Mouse (Mus musculus): ENCODE data around the gene Gm21887. TPM values are rescaled to one million over a fixed set of nuclear protein-coding genes. Genes with fewer than 3 reads are reported as not detected.
"Not testable (repeated sequence)": the region's sequence is repeated elsewhere in the genome, so short reads cannot be mapped to it uniquely, and the experiment has no call there.

Gene Gm21887
- polyA plus RNA-seq, 1 experiment from 2014 or later, result 256 TPM

DNA sequence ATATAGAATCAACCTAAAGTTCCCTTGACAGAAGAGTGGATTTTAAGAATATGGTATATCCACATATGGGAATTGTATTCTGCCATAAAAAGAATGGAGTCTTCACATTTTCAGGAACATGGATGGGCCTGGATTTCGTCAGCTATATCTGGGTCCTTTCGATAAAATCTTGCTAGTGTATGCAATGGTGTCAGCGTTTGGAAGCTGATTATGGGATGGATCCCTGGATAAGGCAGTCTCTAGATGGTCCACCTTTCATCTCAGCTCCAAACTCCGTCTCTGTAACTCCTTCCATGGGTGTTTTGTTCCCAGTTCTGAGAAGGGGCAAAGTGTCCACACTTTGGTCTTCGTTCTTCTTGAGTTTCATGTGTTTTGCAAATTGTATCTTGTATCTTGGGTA, 33.1 kb upstream of the Gm21887 start:
- H3K4me2 ChIP-seq; H3K4me3 ChIP-seq; H3K27me3 ChIP-seq; H3K27ac ChIP-seq; H3K9ac ChIP-seq; ATAC-seq (ENCODE audit: insufficient number of reproducible peaks, insufficient read depth, low FRiP score, low TSS enrichment, low read depth); H3K4me1 ChIP-seq: not testable (repeated sequence)
- WGBS, result 66% methylated on average over 5 of the region's 5 CpGs
- H3K9me3 ChIP-seq, result peaks cover 41% of the 10 kb centered on the region
- H3K36me3 ChIP-seq, result peaks cover 28% of the 10 kb centered on the region

DNA sequence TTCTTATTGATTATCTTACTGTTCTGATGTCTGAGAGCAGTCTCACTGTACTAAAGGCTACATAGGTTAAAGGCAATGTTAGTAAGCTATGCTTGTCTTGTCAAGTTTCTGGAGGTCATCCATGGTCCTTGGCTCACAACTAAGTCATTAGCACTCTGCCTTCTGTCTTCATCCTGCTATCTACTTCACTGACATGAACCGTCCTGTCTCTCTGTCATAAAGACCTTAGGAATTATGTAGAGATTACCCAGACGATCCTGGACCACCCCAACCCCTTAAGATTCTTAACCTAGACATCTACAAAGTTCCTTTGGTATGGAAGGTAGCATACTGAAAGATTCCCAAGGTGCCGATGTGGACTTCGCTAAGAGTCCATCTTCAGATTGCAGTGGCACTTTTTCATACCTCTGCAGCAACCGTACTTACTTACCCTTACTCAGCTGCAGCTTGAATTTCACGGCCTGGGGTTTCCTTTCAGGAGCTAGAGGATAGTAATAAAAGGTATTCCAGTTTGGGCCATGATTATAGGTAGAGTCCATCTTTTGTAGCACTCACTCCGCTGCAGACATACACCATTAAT, 31.5 kb upstream of the Gm21887 start:
- WGBS, result 87% methylated on average over 7 of the region's 7 CpGs
- peaks cover 44% of the 10 kb centered on the region for H3K36me3 ChIP-seq
- ATAC-seq (ENCODE audit: insufficient number of reproducible peaks, insufficient read depth, low FRiP score, low TSS enrichment, low read depth), result not testable (repeated sequence)

DNA sequence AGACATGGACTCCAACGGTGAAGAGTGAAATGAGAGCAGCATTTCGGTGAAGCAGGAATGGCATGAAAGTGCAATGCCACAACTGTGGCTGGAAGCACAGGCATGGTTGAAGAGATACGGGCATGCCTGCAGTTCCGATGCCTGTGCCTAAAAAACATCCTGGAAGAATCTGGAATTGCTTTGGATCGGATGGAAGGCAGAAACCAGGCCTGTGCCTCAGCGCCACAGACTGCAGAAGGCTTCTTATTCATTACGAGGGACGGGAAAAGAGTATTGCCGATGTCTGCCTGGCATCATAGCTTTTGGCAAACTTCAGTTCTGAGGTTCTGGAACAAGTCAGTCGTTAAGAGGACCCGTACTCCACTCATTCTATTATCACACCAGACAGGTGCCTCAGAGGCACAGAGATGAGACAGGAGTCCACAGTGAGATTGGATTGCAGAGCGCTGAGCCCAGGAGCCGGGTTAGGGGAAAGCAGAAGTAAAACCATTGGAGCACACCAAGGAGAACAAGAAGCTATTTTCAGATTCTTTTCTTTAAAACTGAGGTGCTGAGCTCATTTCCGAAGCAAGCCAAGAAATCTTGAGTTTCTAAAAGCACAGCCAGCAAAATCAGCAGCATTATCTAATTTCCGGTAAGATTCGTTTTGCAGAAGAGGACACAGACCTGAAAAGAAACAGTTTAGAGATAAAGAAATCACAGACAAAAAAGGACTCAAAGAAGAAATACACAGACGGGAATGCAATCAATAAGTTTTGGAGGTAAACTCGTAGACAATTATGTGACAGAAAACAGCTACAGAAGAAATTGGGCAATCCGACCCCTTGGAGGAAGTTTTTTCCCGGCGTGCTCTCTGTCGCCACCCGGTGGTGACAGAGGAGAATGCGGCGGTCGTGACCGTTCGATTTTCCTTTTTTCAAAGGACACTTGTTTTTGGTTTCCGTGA, 30.8 kb upstream of the Gm21887 start:
- Histone ChIP-seq H3K9ac (peak overlapping the region; percentile 0; the same call in 1 of the 2 replicates), H3K27ac (peak overlapping the region; percentile 1; the same call in 1 of the 2 replicates), H3K36me3 (peaks cover 50% of the 10 kb centered on the region), H3K9me3 (peaks cover 50% of the 10 kb centered on the region)
- not testable (repeated sequence) for ATAC-seq (ENCODE audit: insufficient number of reproducible peaks, insufficient read depth, low FRiP score, low TSS enrichment, low read depth); H3K4me2 ChIP-seq; H3K4me3 ChIP-seq; H3K27me3 ChIP-seq; H3K4me1 ChIP-seq
- WGBS, result 68% methylated on average over 29 of the region's 29 CpGs

More for the DNA sequence above, 31.5 kb upstream of the Gm21887 start:
- not testable (repeated sequence) for H3K4me2 ChIP-seq, H3K4me1 ChIP-seq, H3K27ac ChIP-seq, H3K4me3 ChIP-seq, H3K27me3 ChIP-seq, H3K9ac ChIP-seq
- peaks cover 43% of the 10 kb centered on the region for H3K9me3 ChIP-seq

DNA sequence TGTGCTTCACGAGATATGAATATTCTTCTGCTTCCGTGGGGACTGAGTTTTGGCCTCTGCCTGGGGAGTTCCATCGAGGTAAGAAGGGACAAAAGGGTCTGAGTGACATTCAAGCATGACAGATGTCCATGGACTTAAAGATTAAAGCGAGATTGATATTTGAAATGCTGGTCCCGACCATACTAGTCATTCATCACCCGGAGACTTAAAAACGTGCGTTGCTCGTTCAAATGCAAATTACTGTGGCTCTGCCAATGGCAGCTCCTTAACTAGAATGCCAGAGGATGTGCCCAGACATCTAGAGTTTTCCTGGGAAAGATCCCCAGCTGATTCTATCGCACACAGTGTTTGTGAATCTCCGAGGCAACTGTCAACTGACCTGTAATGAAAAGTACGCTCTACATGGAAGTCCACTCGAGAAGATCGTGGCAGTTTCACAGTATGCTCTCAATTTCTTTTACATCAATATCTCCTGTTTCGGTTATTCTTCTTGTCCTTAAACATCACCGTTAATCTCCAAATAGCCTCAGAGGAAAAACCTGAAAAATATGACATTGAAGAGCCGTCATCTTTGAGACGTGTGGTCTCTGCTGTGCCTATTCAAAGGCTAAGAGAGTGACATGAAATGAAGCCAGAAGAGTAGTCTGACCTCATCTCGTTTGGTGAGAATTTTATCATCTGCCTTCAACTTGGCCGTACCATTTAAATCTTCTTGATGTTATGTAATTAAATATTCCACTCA, 29.8 kb upstream of the Gm21887 start:
- H3K27ac ChIP-seq; ATAC-seq (ENCODE audit: insufficient number of reproducible peaks, insufficient read depth, low FRiP score, low TSS enrichment, low read depth); H3K4me3 ChIP-seq; H3K4me1 ChIP-seq; H3K9ac ChIP-seq; H3K27me3 ChIP-seq; H3K4me2 ChIP-seq: not testable (repeated sequence)
- Histone ChIP-seq H3K9me3 (peaks cover 58% of the 10 kb centered on the region), H3K36me3 (peaks cover 55% of the 10 kb centered on the region)
- WGBS, result 82% methylated on average over 20 of the region's 20 CpGs

DNA sequence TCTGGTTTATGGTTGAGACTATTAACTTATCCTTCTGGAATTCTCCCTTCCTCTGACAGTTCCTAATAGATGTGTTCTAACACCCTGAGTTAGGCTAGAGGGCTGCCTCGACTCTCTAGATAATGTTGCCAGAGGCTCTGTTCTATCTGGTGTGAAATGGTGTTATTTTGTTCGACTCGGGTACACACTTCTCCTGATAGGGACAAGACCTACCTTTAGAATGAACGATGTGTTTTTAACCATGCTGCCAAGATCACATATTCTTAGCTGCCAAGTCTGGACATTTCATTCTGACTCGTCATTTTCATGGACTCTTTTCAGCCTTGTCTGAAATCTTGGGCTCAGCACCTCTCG, 29.3 kb upstream of the Gm21887 start:
- H3K4me3 ChIP-seq; H3K4me1 ChIP-seq; H3K27me3 ChIP-seq; H3K27ac ChIP-seq; H3K9ac ChIP-seq; ATAC-seq (ENCODE audit: insufficient number of reproducible peaks, insufficient read depth, low FRiP score, low TSS enrichment, low read depth); H3K4me2 ChIP-seq: not testable (repeated sequence)
- peaks cover 56% of the 10 kb centered on the region for H3K36me3 ChIP-seq
- WGBS, result 81% methylated on average over 6 of the region's 6 CpGs
- H3K9me3 ChIP-seq, result peaks cover 63% of the 10 kb centered on the region

DNA sequence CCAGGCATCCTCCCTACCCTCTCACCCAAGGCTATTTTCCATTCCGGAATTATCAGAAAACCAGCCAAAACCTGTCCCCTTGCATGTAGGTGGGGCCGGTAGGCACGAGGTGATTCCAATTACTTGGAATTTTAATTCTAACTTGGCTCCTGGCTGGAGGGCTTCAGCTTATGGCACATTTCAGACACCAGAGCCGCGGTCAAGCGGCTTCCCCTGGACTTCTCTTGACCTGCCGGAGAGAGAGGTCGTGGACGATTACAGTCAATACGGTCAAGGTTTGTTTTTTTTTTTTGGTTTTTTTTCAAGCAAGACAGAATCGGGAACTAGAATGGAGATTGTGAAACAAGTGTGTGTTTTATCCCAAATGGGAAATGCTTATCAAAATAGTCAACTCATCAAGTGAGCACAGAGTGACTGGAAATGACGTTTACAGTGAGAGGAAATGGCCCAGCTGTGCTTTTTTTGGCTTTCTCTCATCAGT, 28.6 kb upstream of the Gm21887 start:
- H3K9me3 ChIP-seq, result peaks cover 63% of the 10 kb centered on the region
- no peaks in the 10 kb centered on the region for H3K4me1 ChIP-seq
- H3K9ac ChIP-seq, result no peak overlapping the region
- no peak overlapping the region for H3K4me2 ChIP-seq
- H3K4me3 ChIP-seq, result no peak overlapping the region
- no peaks in the 10 kb centered on the region for H3K27me3 ChIP-seq
- no peak for ATAC-seq (ENCODE audit: insufficient number of reproducible peaks, insufficient read depth, low FRiP score, low TSS enrichment, low read depth)
- peaks cover 56% of the 10 kb centered on the region for H3K36me3 ChIP-seq
- WGBS, result 86% methylated on average over 12 of the region's 12 CpGs
- no peak overlapping the region for H3K27ac ChIP-seq

DNA sequence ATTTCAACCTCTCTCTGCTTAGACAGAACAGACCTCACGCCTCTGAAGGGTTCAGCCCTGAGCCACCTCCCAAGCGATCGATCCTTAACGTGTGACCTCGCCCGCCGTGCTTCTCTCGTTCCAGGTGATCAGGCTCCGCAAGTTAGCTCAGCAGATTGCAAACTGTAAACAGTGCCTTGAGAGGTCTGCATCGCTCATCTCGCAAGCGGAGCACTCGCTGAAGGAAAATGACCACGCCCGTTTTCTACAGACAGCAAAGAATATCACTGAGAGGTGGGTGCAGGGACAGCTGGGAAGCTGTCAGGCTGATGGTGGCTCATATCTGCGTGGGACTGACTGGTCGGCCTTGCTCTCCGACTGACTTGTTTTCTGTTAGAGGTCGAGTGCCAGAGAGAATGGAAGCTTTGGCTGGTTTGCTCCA, 27.7 kb upstream of the Gm21887 start:
- H3K4me3 ChIP-seq; H3K4me2 ChIP-seq; H3K27me3 ChIP-seq; H3K4me1 ChIP-seq; H3K9ac ChIP-seq; ATAC-seq (ENCODE audit: insufficient number of reproducible peaks, insufficient read depth, low FRiP score, low TSS enrichment, low read depth); H3K27ac ChIP-seq: not testable (repeated sequence)
- Histone ChIP-seq H3K36me3 (peaks cover 62% of the 10 kb centered on the region), H3K9me3 (peaks cover 69% of the 10 kb centered on the region)
- WGBS, result 88% methylated on average over 19 of the region's 19 CpGs

DNA sequence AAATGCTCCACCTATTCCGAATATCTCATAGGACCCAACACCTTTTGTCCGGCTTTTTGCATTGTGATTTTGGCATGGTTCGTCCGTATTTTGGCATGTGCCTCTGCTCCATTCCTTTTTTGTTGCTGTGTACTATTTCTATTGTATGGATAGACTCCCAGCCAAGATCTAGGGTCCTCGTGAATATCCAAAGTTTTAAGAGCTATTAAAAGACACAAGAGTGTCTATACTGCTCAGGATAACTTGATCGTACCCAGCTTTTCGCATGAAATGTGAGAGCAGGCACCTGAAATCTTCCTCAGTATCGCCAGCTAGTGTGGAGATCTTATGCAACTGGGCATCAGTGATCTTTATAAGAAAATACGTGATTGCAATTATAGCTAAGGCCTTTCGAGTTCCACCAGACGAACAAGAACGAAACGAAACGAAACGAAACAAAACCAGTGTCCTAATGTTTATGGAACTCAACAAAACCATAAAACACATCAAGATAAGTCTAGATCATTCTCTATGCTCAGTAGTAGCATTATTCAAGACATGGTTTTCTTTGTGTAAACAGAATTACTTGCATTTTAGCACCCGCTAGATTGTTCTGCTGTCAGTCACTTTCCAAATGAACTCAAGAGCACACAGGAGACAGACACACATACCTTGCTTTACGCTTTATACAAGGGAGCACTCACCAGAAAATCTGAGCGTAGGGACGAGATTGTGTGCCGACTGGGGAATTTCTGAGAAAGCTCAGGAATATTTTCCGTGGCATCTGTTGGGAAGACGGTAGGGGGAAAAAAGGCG, 26.7 kb upstream of the Gm21887 start:
- peaks cover 66% of the 10 kb centered on the region for H3K36me3 ChIP-seq
- H3K27me3 ChIP-seq; ATAC-seq (ENCODE audit: insufficient number of reproducible peaks, insufficient read depth, low FRiP score, low TSS enrichment, low read depth); H3K4me2 ChIP-seq; H3K27ac ChIP-seq; H3K9ac ChIP-seq; H3K4me3 ChIP-seq; H3K4me1 ChIP-seq: not testable (repeated sequence)
- H3K9me3 ChIP-seq, result peaks cover 73% of the 10 kb centered on the region
- 88% methylated on average over 23 of the region's 23 CpGs for WGBS

DNA sequence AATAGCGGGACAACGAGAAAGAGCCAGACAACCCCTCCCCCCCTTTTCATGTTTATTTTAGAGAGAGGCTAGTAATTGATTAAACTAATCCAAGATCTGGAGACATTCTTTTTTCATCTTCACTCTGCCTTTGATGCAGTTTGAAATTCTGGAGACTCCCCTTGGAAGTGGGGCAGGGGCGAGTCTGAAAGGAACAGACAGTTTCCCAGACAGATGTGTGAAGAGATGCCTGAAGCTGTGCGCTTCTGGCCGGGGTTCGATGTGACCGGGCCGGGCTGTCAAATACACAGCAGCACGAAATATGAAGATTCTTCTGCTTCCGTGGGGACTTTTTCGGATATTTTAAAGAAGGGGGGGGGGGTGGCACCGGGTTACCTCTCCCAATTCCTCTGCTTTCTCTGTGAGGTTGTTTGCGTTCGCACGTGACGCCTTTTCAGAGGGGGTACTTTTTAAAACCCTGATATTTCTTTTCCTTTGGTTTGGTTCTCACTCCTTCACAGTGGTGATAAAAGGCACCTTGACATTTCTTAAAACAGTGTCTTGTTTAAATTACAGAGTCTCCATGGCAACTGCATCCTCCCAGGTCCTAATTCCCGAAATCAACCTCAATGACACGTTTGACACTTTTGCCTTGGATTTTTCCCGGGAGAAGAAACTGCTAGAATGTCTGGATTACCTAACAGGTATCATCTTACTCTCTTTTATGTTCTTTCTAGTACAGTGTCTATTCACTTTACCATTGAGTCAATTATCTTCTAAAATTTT, 25.9 kb upstream of the Gm21887 start:
- H3K4me3 ChIP-seq; H3K27ac ChIP-seq; H3K4me1 ChIP-seq; H3K9ac ChIP-seq; ATAC-seq (ENCODE audit: insufficient number of reproducible peaks, insufficient read depth, low FRiP score, low TSS enrichment, low read depth); H3K27me3 ChIP-seq; H3K4me2 ChIP-seq: not testable (repeated sequence)
- Histone ChIP-seq H3K36me3 (peaks cover 62% of the 10 kb centered on the region), H3K9me3 (peaks cover 68% of the 10 kb centered on the region)
- 83% methylated on average over 19 of the region's 19 CpGs for WGBS

DNA sequence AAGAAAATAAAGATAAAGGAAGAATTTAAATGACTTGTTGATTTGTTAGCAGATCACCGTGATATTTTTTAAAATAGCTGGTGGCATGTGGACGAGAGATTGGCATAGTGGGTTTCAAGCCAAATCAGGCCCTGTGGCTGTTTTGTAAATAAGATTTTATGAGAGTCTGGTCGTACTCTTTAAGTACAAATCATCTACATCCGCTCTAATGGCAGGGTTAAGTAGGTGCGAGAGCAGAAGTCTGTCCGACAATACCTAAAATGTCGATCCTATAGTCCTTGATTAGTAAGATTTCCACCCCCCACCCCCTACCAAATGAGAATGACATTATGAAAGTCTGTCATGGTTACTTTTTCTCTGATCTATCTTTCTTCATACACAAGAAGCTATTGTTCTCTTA, 25.1 kb upstream of the Gm21887 start:
- not testable (repeated sequence) for ATAC-seq (ENCODE audit: insufficient number of reproducible peaks, insufficient read depth, low FRiP score, low TSS enrichment, low read depth); H3K9ac ChIP-seq; H3K27me3 ChIP-seq; H3K4me3 ChIP-seq; H3K4me2 ChIP-seq; H3K4me1 ChIP-seq; H3K27ac ChIP-seq
- Histone ChIP-seq H3K36me3 (peaks cover 68% of the 10 kb centered on the region), H3K9me3 (peaks cover 73% of the 10 kb centered on the region)
- WGBS, result 88% methylated on average over 7 of the region's 7 CpGs
